8 mouse cellular contexts compared by ENCODE assay signal in the genomic region with DNA sequence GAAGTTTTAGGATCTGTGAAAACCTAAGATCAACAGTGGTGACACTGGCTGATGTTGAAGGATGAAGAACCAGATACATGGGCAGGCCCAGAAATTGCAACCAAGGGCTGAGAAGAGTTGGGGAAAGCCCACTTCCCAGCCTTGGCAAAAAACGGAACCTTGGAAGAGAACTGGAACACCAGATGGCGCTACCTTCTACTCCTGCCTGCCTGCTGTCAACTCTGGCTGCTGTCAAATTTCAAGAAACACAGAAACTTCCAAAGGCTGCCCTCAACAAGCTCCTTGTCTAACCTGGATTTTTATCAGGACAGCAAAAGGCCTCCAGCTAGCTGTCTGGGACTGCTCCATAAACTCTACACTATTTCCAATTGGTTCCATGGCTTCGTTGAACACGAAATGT. TPM values are rescaled to one million over a fixed set of nuclear protein-coding genes. Genes with fewer than 3 reads are reported as not detected.
DNase-seq lines count a peak whose midpoint lies in the region; ATAC-seq and TF ChIP-seq lines count a peak whose summit lies in the region.

No protein-coding gene starts in this region.

- H3K27ac ChIP-seq in heart, embryonic 15.5 days = no peak overlapping the region
- peak overlapping the region; percentile 11; the same call in 1 of the 2 replicates for H3K27ac ChIP-seq in liver, embryonic 15.5 days (replicated peaks)

- peak overlapping the region; percentile 97 for H3K4me3 ChIP-seq in G1E (ENCODE audit: low read depth, low read length)
- H3K4me3 ChIP-seq in heart, embryonic 15.5 days = peak overlapping the region; percentile 83
- H3K4me3 ChIP-seq in liver, embryonic 15.5 days (replicated peaks) = peak overlapping the region; percentile 76

- no peaks in the 10 kb centered on the region for H3K27me3 ChIP-seq in G1E (ENCODE audit: insufficient read depth, low read length)
- H3K27me3 ChIP-seq in heart, embryonic 15.5 days = no peaks in the 10 kb centered on the region
- no peaks in the 10 kb centered on the region for H3K27me3 ChIP-seq in liver, embryonic 15.5 days

- DNase-seq in A20 (ENCODE audit: low read depth, low spot score) = peak; percentile 64
- DNase-seq in G1E (ENCODE audit: low spot score) = peak; percentile 71
- DNase-seq in embryo, embryonic 11 days = peak; percentile 61
- peak; percentile 70 for DNase-seq in kidney, postnatal 10 days
- peak; percentile 27 for DNase-seq in neural tube, embryonic 10.5 days (ENCODE audit: extremely low spot score, low spot score)
- DNase-seq in yolk sac, embryonic 10.5 days (ENCODE audit: low spot score) = peak; percentile 37

- peaks cover 60% of the 10 kb centered on the region for H3K36me3 ChIP-seq in G1E (replicated peaks)
- H3K36me3 ChIP-seq in heart, embryonic 15.5 days = peaks cover 5% of the 10 kb centered on the region; the same call in 1 of the 2 replicates
- peaks cover 6% of the 10 kb centered on the region for H3K36me3 ChIP-seq in liver, embryonic 15.5 days (replicated peaks)

- peaks cover 21% of the 10 kb centered on the region for H3K4me1 ChIP-seq in G1E (ENCODE audit: insufficient read depth, low read depth, low read length)
- peaks cover 14% of the 10 kb centered on the region for H3K4me1 ChIP-seq in heart, embryonic 15.5 days (replicated peaks)
- H3K4me1 ChIP-seq in liver, embryonic 15.5 days (replicated peaks) = peaks cover 23% of the 10 kb centered on the region

- WGBS in heart, embryonic 15.5 days = 11% methylated on average over 4 of the region's 4 CpGs
- 6% methylated on average over 4 of the region's 4 CpGs for WGBS in liver, embryonic 15.5 days (ENCODE audit: insufficient replicate concordance)

- no peaks in the 10 kb centered on the region for H3K9me3 ChIP-seq in G1E (replicated peaks)
- no peaks in the 10 kb centered on the region for H3K9me3 ChIP-seq in heart, embryonic 15.5 days (replicated peaks)
- no peaks in the 10 kb centered on the region for H3K9me3 ChIP-seq in liver, embryonic 15.5 days (replicated peaks)

- no peak; the same call in 1 of the 2 replicates for ATAC-seq in G1E (ENCODE audit: extremely low read depth, insufficient number of reproducible peaks, low FRiP score, poor library complexity, severe bottlenecking)
- no peak for ATAC-seq in heart, embryonic 15.5 days (replicated peaks; ENCODE audit: insufficient number of reproducible peaks, insufficient read depth, low FRiP score, low read depth)
- ATAC-seq in liver, embryonic 15.5 days (ENCODE audit: insufficient read depth) = no peak

- H3K4me2 ChIP-seq in heart, embryonic 15.5 days = peak overlapping the region; percentile 99
- peak overlapping the region; percentile 95 for H3K4me2 ChIP-seq in liver, embryonic 15.5 days

- TF ChIP-seq CTCF in G1E (IDR thresholded peaks at IDR 0.05; ENCODE audit: low read depth, low read length) = no peak

- 0 out of 2 replicates have a peak overlapping the region, but pooled peaks have one; percentile 63 for H3K9ac ChIP-seq in heart, embryonic 15.5 days
- H3K9ac ChIP-seq in liver, embryonic 15.5 days = peak overlapping the region; percentile 61; the same call in 1 of the 2 replicates

RNA-seq across cellular contexts. Expression of a gene that starts 1.1 kb away (rescaled TPM):
- total RNA-seq in G1E (2014; fragmentation: Nextera tagmentation) (9.7 and 12.3 TPM in 2 replicates), G1E (2017) (31.3 and 31.6 TPM in 2 replicates)
- 21.6 and 22.0 TPM in 2 replicates for polyA plus RNA-seq in G1E (2012)
- 12.4 and 17.4 TPM in 2 replicates for polyA plus RNA-seq in heart, embryonic 15.5 days (2015; fragmentation: Nextera tagmentation; extraction: Ambion mirVana)
- 13.1 and 16.0 TPM in 2 replicates for polyA plus RNA-seq in liver, embryonic 15.5 days (2015; fragmentation: Nextera tagmentation; extraction: Ambion mirVana)

RNA-seq across cellular contexts. Expression of a gene that starts 19.4 kb away (rescaled TPM):
- total RNA-seq in G1E (2014; fragmentation: Nextera tagmentation) (not detected in 2 replicates), G1E (2017) (not detected in 2 replicates)
- not detected in 2 replicates for polyA plus RNA-seq in G1E (2012)
- polyA plus RNA-seq in heart, embryonic 15.5 days (2015; fragmentation: Nextera tagmentation; extraction: Ambion mirVana) = 6.3 and 8.9 TPM in 2 replicates
- 0.73 and 0.82 TPM in 2 replicates for polyA plus RNA-seq in liver, embryonic 15.5 days (2015; fragmentation: Nextera tagmentation; extraction: Ambion mirVana)

RNA-seq across cellular contexts. Expression of a gene that starts 30.7 kb away (rescaled TPM):
- 13.4 and 16.7 TPM in 2 replicates for total RNA-seq in G1E (2014; fragmentation: Nextera tagmentation)
- total RNA-seq in G1E (2017) = 19.6 and 20.2 TPM in 2 replicates
- 4.3 and 5.3 TPM in 2 replicates for polyA plus RNA-seq in G1E (2012)
- 24.9 and 29.1 TPM in 2 replicates for polyA plus RNA-seq in heart, embryonic 15.5 days (2015; fragmentation: Nextera tagmentation; extraction: Ambion mirVana)
- 11.8 and 14.2 TPM in 2 replicates for polyA plus RNA-seq in liver, embryonic 15.5 days (2015; fragmentation: Nextera tagmentation; extraction: Ambion mirVana)

RNA-seq across cellular contexts. Expression of a gene that starts 53.1 kb away (rescaled TPM):
- total RNA-seq in G1E (2014; fragmentation: Nextera tagmentation) (21.2 and 29.9 TPM in 2 replicates), G1E (2017) (20.3 and 24.5 TPM in 2 replicates)
- polyA plus RNA-seq in G1E (2012) = 2.7 and 3.6 TPM in 2 replicates
- polyA plus RNA-seq in heart, embryonic 15.5 days (2015; fragmentation: Nextera tagmentation; extraction: Ambion mirVana) = 19.8 and 27.6 TPM in 2 replicates
- polyA plus RNA-seq in liver, embryonic 15.5 days (2015; fragmentation: Nextera tagmentation; extraction: Ambion mirVana) = 9.0 and 9.8 TPM in 2 replicates

RNA-seq across cellular contexts. Expression of a gene that starts 55.8 kb away (rescaled TPM):
- total RNA-seq in G1E (2014; fragmentation: Nextera tagmentation) (not detected in 2 replicates), G1E (2017) (under 0.01 and 0.11 TPM in 2 replicates)
- not detected in 2 replicates for polyA plus RNA-seq in G1E (2012)
- polyA plus RNA-seq in heart, embryonic 15.5 days (2015; fragmentation: Nextera tagmentation; extraction: Ambion mirVana) = 0.06 and 0.08 TPM in 2 replicates
- 0.02 TPM in 1 of 2 replicates, not detected in the other for polyA plus RNA-seq in liver, embryonic 15.5 days (2015; fragmentation: Nextera tagmentation; extraction: Ambion mirVana)
